Mouse (Mus musculus) midbrain, postnatal 0 days (tissue): ENCODE data around the gene Avil. TPM values are rescaled to one million over a fixed set of nuclear protein-coding genes. Genes with fewer than 3 reads are reported as not detected.

Experiments used
- ATAC-seq: fragments of 200-750 bp; cut with Nextera tagmentation; 2 replicates; pipeline ENCODE4 v1.8.0; 2017; ENCODE audit warnings: moderate number of reproducible peaks, mild to moderate bottlenecking, moderate TSS enrichment, moderate library complexity; ENCODE audit not compliant: low FRiP score
- DNase-seq: peaks from one replicate; pipeline ENCODE4 v3.0.0-alpha.2; 2015; ENCODE audit warnings: low spot score
- H3K27ac ChIP-seq: fragments of 300-500 bp; sonication (generic); 2 replicates; pipeline ENCODE4 v1.5.1; 2014; ENCODE audit warnings: low read depth, mild to moderate bottlenecking, low read length, mixed read lengths
- H3K27me3 ChIP-seq: fragments of 300-500 bp; sonication (generic); 2 replicates; pipeline ENCODE4 v1.6.1; 2014; ENCODE audit warnings: low read length, control low read depth, mixed read lengths; ENCODE audit not compliant: insufficient read depth
- H3K36me3 ChIP-seq: fragments of 300-500 bp; sonication (generic); 2 replicates; pipeline ENCODE4 v1.6.1; 2014; ENCODE audit warnings: low read length, control low read depth, mixed read lengths; ENCODE audit not compliant: insufficient read depth
- H3K4me1 ChIP-seq: fragments of 300-500 bp; sonication (generic); 2 replicates; pipeline ENCODE4 v1.6.1; 2014; ENCODE audit warnings: mild to moderate bottlenecking, control low read depth, antibody characterized with exemption, low read length, mixed read lengths; ENCODE audit not compliant: insufficient read depth
- H3K4me2 ChIP-seq: fragments of 300-500 bp; sonication (generic); 2 replicates; pipeline ENCODE4 v1.6.1; 2014; ENCODE audit warnings: low read depth, mild to moderate bottlenecking, low read length, mixed read lengths; ENCODE audit not compliant: poor library complexity, severe bottlenecking
- H3K4me3 ChIP-seq: fragments of 300-500 bp; sonication (generic); 2 replicates; pipeline ENCODE4 v1.5.1; 2014; ENCODE audit warnings: low read depth, mild to moderate bottlenecking, low read length, moderate library complexity
- H3K9ac ChIP-seq: fragments of 300-500 bp; sonication (generic); replicated peaks from 2 replicates; pipeline ENCODE4 v1.6.1; 2014; ENCODE audit warnings: mild to moderate bottlenecking, low read length, moderate library complexity, mixed read lengths; ENCODE audit not compliant: poor library complexity, severe bottlenecking
- H3K9me3 ChIP-seq: fragments of 300-500 bp; sonication (generic); 2 replicates; pipeline ENCODE4 v1.6.1; 2016; ENCODE audit warnings: low read length, control low read depth
- CTCF ChIP-seq: IDR thresholded peaks from 2 replicates; pipeline ENCODE4 v1.5.1; 2016; ENCODE audit warnings: antibody characterized with exemption, mild to moderate bottlenecking
- WGBS: fragments of 180-500 bp; shearing (Covaris S2); extraction: QIAGEN DNeasy Blood & Tissue Kit; methylation state at CpG from one replicate; pipeline ENCODE4 v1.1.7; 2014; 5-methylcytosine and 5-hydroxymethylcytosine counted together
- microRNA counts: library from miRNA; unstranded; fragments of <30 nt; microRNA quantifications from one replicate; lab custom pipeline; 2015
- microRNA-seq: library from miRNA; unstranded; fragments of <30 nt; microRNA quantifications from one replicate; pipeline ENCODE4, GENCODE M21; 2016; ENCODE audit warnings: borderline number of aligned reads
- polyA plus RNA-seq: library from polyadenylated mRNA; unstranded; fragments of >200 nt; fragmentation: Nextera tagmentation; extraction: Ambion mirVana; gene quantifications from 2 replicates; pipeline ENCODE4 v1.2.1, GENCODE M21; 2015
- total RNA-seq: library from RNA; depleted of rRNA; stranded (reverse); fragments of >200 nt; gene quantifications from 2 replicates; pipeline ENCODE4 v1.2.3, GENCODE M21; 2014; rRNA removed

Avil gene
- total and polyA plus RNA-seq, 2 experiments from 2014 or later = 1.3 to 2.0 TPM

GRCm38 (mm10) chr10:127069281-127070189, 69.0 kb downstream of the Avil start:
- TF ChIP-seq CTCF = no peak
- no peaks in the 10 kb centered on the region for H3K9me3 ChIP-seq
- peak; percentile 89 for DNase-seq
- ATAC-seq = peak; percentile 78
- H3K27me3 ChIP-seq = no peaks in the 10 kb centered on the region
- peak overlapping the region; percentile 87 for H3K4me2 ChIP-seq
- WGBS = 6% methylated on average over 30 of the region's 30 CpGs
- peak overlapping the region; percentile 45 for H3K4me3 ChIP-seq
- H3K9ac ChIP-seq = peak overlapping the region; percentile 59
- peak overlapping the region; percentile 77 for H3K27ac ChIP-seq
- peaks cover 35% of the 10 kb centered on the region for H3K36me3 ChIP-seq
- peaks cover 4% of the 10 kb centered on the region; the same call in 1 of the 2 replicates for H3K4me1 ChIP-seq

MicroRNAs within 50 kb of the gene (microRNA counts, 519-probe panel; counts per million panel counts)
- microRNA mmu-miR-26a (lab: Ali Mortazavi, UCI) (2,859 counts per million, percentile 69 among the panel's probes with 10 or more counts), microRNA mmu-miR-546 (lab: Ali Mortazavi, UCI) (528 counts per million, percentile 58 among the panel's probes with 10 or more counts)

Small RNA genes lying within 50 kb of the gene (microRNA-seq; reads per million reads assigned to microRNA genes)
- gene Mir26a-2 (37.2 reads per million, percentile 34 among the genes with 10 or more reads in this experiment), gene Mir546 (1.0 reads per million)

Other genes starting within 250 kb of the Avil start
- gene Atp23, start 99.4 kb upstream of the Avil start, total RNA-seq = 13.2 and 17.4 TPM in 2 replicates
- 18.4 and 19.1 TPM in 2 replicates for gene Atp23, start 99.4 kb upstream of the Avil start, polyA plus RNA-seq
- gene Ctdsp2, start 22.0 kb upstream of the Avil start, total RNA-seq = 50.1 and 54.6 TPM in 2 replicates
- gene Ctdsp2, start 22.0 kb upstream of the Avil start, polyA plus RNA-seq = 10.2 and 11.2 TPM in 2 replicates
- 29.3 and 33.8 TPM in 2 replicates for gene Tsfm, start 30.1 kb downstream of the Avil start, total RNA-seq
- 60.7 and 63.3 TPM in 2 replicates for gene Tsfm, start 30.1 kb downstream of the Avil start, polyA plus RNA-seq
- 6.5 and 8.7 TPM in 2 replicates for gene Mettl1, start 40.7 kb downstream of the Avil start, total RNA-seq
- 19.1 TPM in 2 replicates for gene Mettl1, start 40.7 kb downstream of the Avil start, polyA plus RNA-seq
- gene Eef1akmt3, start 40.8 kb downstream of the Avil start, total RNA-seq = not detected in 2 replicates
- 0.10 and 0.16 TPM in 2 replicates for gene Eef1akmt3, start 40.8 kb downstream of the Avil start, polyA plus RNA-seq
- gene Cyp27b1, start 47.5 kb downstream of the Avil start, total RNA-seq = 0.22 TPM in 1 of 2 replicates, not detected in the other
- gene Cyp27b1, start 47.5 kb downstream of the Avil start, polyA plus RNA-seq = 0.13 TPM in 1 of 2 replicates, not detected in the other
- 84.0 and 90.0 TPM in 2 replicates for gene March9, start 59.5 kb downstream of the Avil start, total RNA-seq
- 8.6 and 9.8 TPM in 2 replicates for gene March9, start 59.5 kb downstream of the Avil start, polyA plus RNA-seq
- gene Cdk4, start 62.8 kb downstream of the Avil start, total RNA-seq = 311 and 365 TPM in 2 replicates
- 364 and 374 TPM in 2 replicates for gene Cdk4, start 62.8 kb downstream of the Avil start, polyA plus RNA-seq
- gene Tspan31, start 69.6 kb downstream of the Avil start, total RNA-seq = 109 and 122 TPM in 2 replicates
- gene Tspan31, start 69.6 kb downstream of the Avil start, polyA plus RNA-seq = 101 and 104 TPM in 2 replicates
- 330 and 343 TPM in 2 replicates for gene Agap2, start 74.6 kb downstream of the Avil start, total RNA-seq
- gene Agap2, start 74.6 kb downstream of the Avil start, polyA plus RNA-seq = 5.4 and 6.3 TPM in 2 replicates
- gene Os9, start 120.4 kb downstream of the Avil start, total RNA-seq = 114 and 120 TPM in 2 replicates
- gene Os9, start 120.4 kb downstream of the Avil start, polyA plus RNA-seq = 126 TPM in 2 replicates
- 126 and 134 TPM in 2 replicates for gene B4galnt1, start 164.5 kb downstream of the Avil start, total RNA-seq
- gene B4galnt1, start 164.5 kb downstream of the Avil start, polyA plus RNA-seq = 86.8 and 88.6 TPM in 2 replicates
- gene Slc26a10, start 179.9 kb downstream of the Avil start, total RNA-seq = 0.05 TPM in 2 replicates
- 0.80 TPM in 2 replicates for gene Slc26a10, start 179.9 kb downstream of the Avil start, polyA plus RNA-seq
- gene Arhgef25, start 189.4 kb downstream of the Avil start, total RNA-seq = 47.6 and 48.8 TPM in 2 replicates
- 13.5 and 15.4 TPM in 2 replicates for gene Arhgef25, start 189.4 kb downstream of the Avil start, polyA plus RNA-seq
- gene Dtx3, start 195.0 kb downstream of the Avil start, total RNA-seq = 258 and 275 TPM in 2 replicates
- gene Dtx3, start 195.0 kb downstream of the Avil start, polyA plus RNA-seq = 205 and 217 TPM in 2 replicates
- gene Pip4k2c, start 210.9 kb downstream of the Avil start, total RNA-seq = 17.0 and 18.3 TPM in 2 replicates
- gene Pip4k2c, start 210.9 kb downstream of the Avil start, polyA plus RNA-seq = 14.5 and 15.1 TPM in 2 replicates